Mouse (Mus musculus): ENCODE results near the gene Cdpf1.

The Cdpf1 gene

DNA sequence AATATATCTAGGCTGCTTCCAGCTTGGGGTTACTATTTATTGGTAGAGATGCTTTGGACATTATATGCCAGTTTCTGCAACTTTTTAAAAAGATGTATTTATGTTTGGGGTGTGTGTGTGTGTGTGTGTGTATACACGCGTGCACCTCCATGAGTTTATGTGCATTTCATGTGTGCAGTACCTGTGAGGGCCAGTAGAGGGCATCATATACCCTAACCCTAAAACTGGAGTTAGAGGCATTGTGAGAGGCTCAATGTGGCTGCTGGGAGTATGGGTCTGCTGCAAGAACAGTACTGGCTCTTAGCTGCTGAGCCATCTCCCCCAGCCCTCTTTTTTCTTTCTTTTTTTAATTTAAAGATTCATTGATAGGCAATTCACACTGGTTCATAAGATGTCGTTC, 53.7 kb downstream of the Cdpf1 start:
- DNase-seq: no peak

Measured in cerebellum, adult 11-12 months (tissue).